Mouse (Mus musculus) heart, postnatal 0 days (tissue): Measurements from ENCODE around the gene Epha8. TPM values are rescaled to one million over a fixed set of nuclear protein-coding genes. Genes with fewer than 3 reads are reported as not detected.

Source experiments
- ATAC-seq: fragments of 200-750 bp; cut with Nextera tagmentation; 2 replicates; pipeline ENCODE4 v1.8.0; 2017; ENCODE audit warnings: low read depth, moderate number of reproducible peaks, moderate library complexity; ENCODE audit not compliant: insufficient read depth
- DNase-seq: peaks from one replicate; pipeline ENCODE4 v3.0.0-alpha.2; 2016; ENCODE audit warnings: low spot score
- H3K27ac ChIP-seq: fragments of 300-500 bp; sonication (generic); 2 replicates; pipeline ENCODE4 v1.5.1; 2014; ENCODE audit warnings: low read depth, mild to moderate bottlenecking
- H3K27me3 ChIP-seq: fragments of 300-500 bp; sonication (generic); 2 replicates; pipeline ENCODE4 v1.6.1; 2014; ENCODE audit warnings: low read length, mixed read lengths; ENCODE audit not compliant: control insufficient read depth, insufficient read depth
- H3K36me3 ChIP-seq: fragments of 300-500 bp; sonication (generic); replicated peaks from 2 replicates; pipeline ENCODE4 v1.6.1; 2014; ENCODE audit warnings: low read length, mixed read lengths; ENCODE audit not compliant: control insufficient read depth, insufficient read depth
- H3K4me1 ChIP-seq: fragments of 300-500 bp; sonication (generic); 2 replicates; pipeline ENCODE4 v1.6.1; 2014; ENCODE audit warnings: antibody characterized with exemption; ENCODE audit not compliant: control insufficient read depth, insufficient read depth
- H3K4me2 ChIP-seq: fragments of 300-500 bp; sonication (generic); 2 replicates; pipeline ENCODE4 v1.6.1; 2014; ENCODE audit warnings: low read depth, mild to moderate bottlenecking, low read length, moderate library complexity
- H3K4me3 ChIP-seq: fragments of 300-500 bp; sonication (generic); 2 replicates; pipeline ENCODE4 v1.5.1; 2014; ENCODE audit warnings: low read depth, low read length
- H3K9ac ChIP-seq: fragments of 300-500 bp; sonication (generic); replicated peaks from 2 replicates; pipeline ENCODE4 v1.6.1; 2014; ENCODE audit warnings: low read depth, low read length, mixed read lengths
- H3K9me3 ChIP-seq: fragments of 300-500 bp; sonication (generic); replicated peaks from 2 replicates; pipeline ENCODE4 v1.6.1; 2016; ENCODE audit warnings: low read length; ENCODE audit not compliant: control insufficient read depth
- CTCF ChIP-seq: IDR thresholded peaks from 2 replicates; pipeline ENCODE4 v1.5.1; 2016; ENCODE audit warnings: antibody characterized with exemption, control low read depth, low read depth
- EP300 ChIP-seq: IDR thresholded peaks from 2 replicates; pipeline ENCODE4 v1.6.1; 2016; ENCODE audit warnings: antibody characterized with exemption, low read depth
- WGBS: fragments of 180-500 bp; shearing (Covaris S2); extraction: QIAGEN DNeasy Blood & Tissue Kit; methylation state at CpG from one replicate; pipeline ENCODE4 v1.1.7; 2014; 5-methylcytosine and 5-hydroxymethylcytosine counted together
- polyA plus RNA-seq: library from polyadenylated mRNA; unstranded; fragments of >200 nt; fragmentation: Nextera tagmentation; extraction: Ambion mirVana; gene quantifications from 2 replicates; pipeline ENCODE4 v1.2.1, GENCODE M21; 2015
- total RNA-seq: library from RNA; depleted of rRNA; stranded (reverse); fragments of >200 nt; gene quantifications from 2 replicates; pipeline ENCODE4 v1.2.3, GENCODE M21; 2014; ENCODE audit warnings: low replicate concordance; rRNA removed

The Epha8 gene
- 0.08 and 0.19 TPM in 2 replicates for total RNA-seq
- polyA plus RNA-seq = not detected in 2 replicates

GRCm38 (mm10) chr4:136956751-136957446 is at the start of gene Epha8:
Gene Epha8 (minus strand): TSS chr4:136956816.
- Histone ChIP-seq H3K4me1 (no peaks in the 10 kb centered on the region), H3K36me3 (no peaks in the 10 kb centered on the region), H3K4me2 (peak within 1 kb of the TSS; percentile 59), H3K27ac (no peak within 1 kb of the TSS), H3K9me3 (no peaks in the 10 kb centered on the region), H3K4me3 (peak within 1 kb of the TSS; percentile 33), H3K27me3 (peaks cover 91% of the 10 kb centered on the region), H3K9ac (no peak within 1 kb of the TSS)
- no peak for DNase-seq
- no peak for ATAC-seq
- WGBS = 2% methylated on average over 34 of the region's 75 CpGs
- no peak for TF ChIP-seq CTCF
- no peak for TF ChIP-seq EP300

- TF ChIP-seq CTCF (no peak), EP300 (no peak)
- 58% methylated on average over 3 of the region's 3 CpGs for WGBS
- Histone ChIP-seq H3K27ac (no peak overlapping the region), H3K4me1 (no peaks in the 10 kb centered on the region), H3K9ac (no peak overlapping the region), H3K9me3 (no peaks in the 10 kb centered on the region), H3K36me3 (peaks cover 28% of the 10 kb centered on the region), H3K4me2 (no peak overlapping the region), H3K27me3 (no peaks in the 10 kb centered on the region), H3K4me3 (no peak overlapping the region)
- DNase-seq (no peak), ATAC-seq (no peak)
These were observed 45.2 kb upstream of the Epha8 start for GRCm38 (mm10) chr4:137001825-137002224.

GRCm38 (mm10) chr4:137001020-137001419 is 44.4 kb upstream of the Epha8 start:
- no peak overlapping the region for H3K9ac ChIP-seq
- H3K4me3 ChIP-seq = no peak overlapping the region
- H3K36me3 ChIP-seq = peaks cover 36% of the 10 kb centered on the region
- H3K4me1 ChIP-seq = no peaks in the 10 kb centered on the region
- 90% methylated on average over 7 of the region's 7 CpGs for WGBS
- no peaks in the 10 kb centered on the region for H3K9me3 ChIP-seq
- H3K4me2 ChIP-seq = no peak overlapping the region
- TF ChIP-seq CTCF = no peak
- TF ChIP-seq EP300 = no peak
- DNase-seq (no peak), ATAC-seq (no peak)
- no peaks in the 10 kb centered on the region for H3K27me3 ChIP-seq
- H3K27ac ChIP-seq = no peak overlapping the region

GRCm38 (mm10) chr4:136998371-136998770 is 41.8 kb upstream of the Epha8 start:
- no peak overlapping the region for H3K9ac ChIP-seq
- H3K4me1 ChIP-seq = no peaks in the 10 kb centered on the region
- ATAC-seq (no peak), DNase-seq (no peak)
- H3K4me3 ChIP-seq = no peak overlapping the region
- no peaks in the 10 kb centered on the region for H3K9me3 ChIP-seq
- TF ChIP-seq CTCF (no peak), EP300 (no peak)
- H3K27ac ChIP-seq = no peak overlapping the region
- H3K36me3 ChIP-seq = peaks cover 63% of the 10 kb centered on the region
- WGBS = 82% methylated on average over 7 of the region's 7 CpGs
- no peak overlapping the region for H3K4me2 ChIP-seq
- H3K27me3 ChIP-seq = no peaks in the 10 kb centered on the region

GRCm38 (mm10) chr4:136997723-136998345 is 41.2 kb upstream of the Epha8 start:
- H3K4me3 ChIP-seq = no peak overlapping the region
- WGBS = 89% methylated on average over 12 of the region's 12 CpGs
- ATAC-seq (no peak), DNase-seq (no peak)
- H3K36me3 ChIP-seq = peaks cover 65% of the 10 kb centered on the region
- H3K4me1 ChIP-seq = no peaks in the 10 kb centered on the region
- TF ChIP-seq EP300 = no peak
- no peak for TF ChIP-seq CTCF
- H3K9me3 ChIP-seq = no peaks in the 10 kb centered on the region
- no peaks in the 10 kb centered on the region for H3K27me3 ChIP-seq
- H3K9ac ChIP-seq = no peak overlapping the region
- H3K4me2 ChIP-seq = no peak overlapping the region
- H3K27ac ChIP-seq = no peak overlapping the region
